Mouse (Mus musculus) adrenal gland, adult 8-10 months (tissue): ENCODE results near the gene Zdhhc6. TPM values are rescaled to one million over a fixed set of nuclear protein-coding genes. Genes with fewer than 3 reads are reported as not detected.

ENCODE experiments used
- DNase-seq: peaks from one replicate; pipeline ENCODE4 v3.0.0; 2022
- total RNA-seq, 4 experiments: library from RNA; stranded (reverse); gene quantifications; 2 replicates each; pipeline ENCODE4 v1.2.4; 2022

Zdhhc6 gene
- total RNA-seq, 4 experiments from 2014 or later = 40.9 to 50.9 (median 45.1) TPM

DNA sequence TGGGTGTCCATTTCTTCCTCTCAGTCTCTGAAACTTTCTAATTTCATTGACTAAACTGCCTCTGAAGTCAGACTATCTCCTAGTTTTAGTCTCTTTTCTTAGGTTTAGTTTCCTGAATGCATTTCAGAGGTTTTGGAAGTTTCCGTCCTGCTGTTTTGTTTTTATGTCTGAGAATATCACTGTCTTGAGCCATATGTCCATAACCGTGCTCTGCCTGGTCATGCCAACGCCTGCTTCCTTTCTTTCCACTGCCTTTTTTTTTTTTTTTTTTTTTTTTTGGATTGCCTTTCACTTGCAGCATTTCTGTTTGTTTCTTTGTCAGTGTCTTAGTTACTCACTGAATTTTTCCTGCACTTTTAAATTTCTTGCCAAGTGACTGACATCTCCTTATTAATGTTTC is 15.3 kb downstream of the Zdhhc6 start:
- DNase-seq = no peak

DNA sequence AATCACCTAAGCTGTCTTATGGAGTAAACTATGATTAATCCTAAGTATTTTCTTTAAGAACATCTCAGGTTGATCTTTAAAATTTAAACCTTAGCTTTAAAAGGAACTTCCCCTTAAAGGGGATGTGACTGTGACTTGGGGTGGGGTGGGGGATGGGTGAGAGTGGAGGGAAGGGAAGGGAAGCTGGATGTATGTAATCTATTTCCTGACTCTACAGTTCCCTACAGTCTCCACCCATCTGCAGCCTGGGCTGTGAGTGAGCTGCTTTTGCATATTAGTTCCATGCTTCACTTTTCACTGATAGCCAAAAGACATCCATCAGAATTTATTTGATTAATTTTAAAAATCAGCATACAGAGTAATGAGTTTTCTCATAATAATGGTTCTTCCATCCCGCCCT is 16.5 kb downstream of the Zdhhc6 start:
- no peak for DNase-seq

DNA sequence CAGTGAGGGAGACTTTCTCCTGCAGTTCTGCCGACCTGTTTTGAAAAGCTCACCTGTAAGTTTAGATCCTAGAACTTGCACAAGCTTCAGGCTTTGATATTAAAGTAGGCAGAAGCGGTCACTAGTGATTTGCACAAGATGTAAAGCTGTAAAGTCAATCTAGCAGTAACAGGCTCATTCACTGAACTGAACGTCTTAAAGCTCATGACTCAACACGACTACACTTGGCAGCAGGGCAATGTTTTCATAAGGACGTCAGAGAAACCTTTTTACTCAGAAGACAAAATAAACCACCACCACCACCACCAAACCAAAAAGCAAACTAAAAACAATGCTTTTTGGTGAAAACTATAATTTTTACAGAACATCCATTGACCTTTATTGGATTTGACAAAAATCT is 17.9 kb downstream of the Zdhhc6 start:
- DNase-seq = no peak

DNA sequence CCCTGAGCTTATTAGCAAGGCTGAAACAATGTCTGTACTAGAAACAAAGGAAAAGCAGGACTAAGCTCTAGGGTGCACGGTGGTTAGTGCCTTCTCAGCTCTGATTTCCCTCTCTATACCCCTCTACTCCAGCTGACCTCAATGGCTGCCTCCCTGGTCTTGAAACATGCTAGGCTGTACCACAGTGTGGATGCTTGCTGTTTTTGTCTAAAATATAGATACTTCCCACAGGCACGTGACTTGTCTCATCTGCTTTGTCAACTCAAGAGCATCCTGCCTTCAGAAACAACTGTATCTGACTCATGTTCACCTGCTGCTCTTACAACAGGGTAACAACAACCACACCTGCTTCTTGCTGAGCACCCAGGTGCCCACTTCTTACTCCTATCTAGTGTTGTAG is 18.3 kb downstream of the Zdhhc6 start:
- DNase-seq = no peak

DNA sequence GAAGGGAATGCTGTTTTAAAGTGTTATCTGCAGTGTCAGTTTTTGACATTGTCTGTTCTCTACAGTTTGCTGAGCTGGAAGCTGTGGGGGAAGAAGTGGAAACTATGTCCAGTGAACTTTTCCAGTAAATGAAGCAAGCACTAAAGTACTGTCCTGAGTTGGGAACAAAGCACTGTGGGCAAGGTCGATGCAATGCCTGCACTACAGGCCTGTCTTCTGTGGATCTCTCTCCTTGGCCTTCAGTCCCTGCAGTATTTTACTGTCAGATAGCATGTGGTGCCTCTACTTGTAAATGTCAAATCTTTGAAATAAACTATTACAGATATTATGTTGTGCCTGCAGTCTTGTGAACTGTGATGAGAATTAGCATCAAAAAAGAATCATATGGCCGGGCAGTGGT is 19.5 kb downstream of the Zdhhc6 start:
- DNase-seq = peak; percentile 37

DNA sequence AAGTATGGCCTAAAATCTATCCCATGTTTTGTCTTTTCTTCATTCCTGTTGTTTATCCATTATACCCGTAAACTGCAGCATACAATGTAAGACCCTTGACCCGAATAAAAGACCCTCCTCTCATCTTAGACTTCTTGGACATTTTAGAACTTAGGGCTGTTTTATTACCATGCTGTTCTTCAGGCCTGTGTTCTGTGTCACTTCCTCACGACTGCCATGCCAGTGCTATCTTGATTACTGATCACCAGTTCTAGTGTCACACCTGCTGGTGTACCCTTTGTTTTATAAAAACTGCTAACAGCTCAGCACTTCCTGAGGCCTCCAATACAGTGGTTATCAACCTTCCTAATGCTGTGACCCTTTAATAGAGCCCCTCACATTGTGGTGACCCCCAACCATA is 20.3 kb downstream of the Zdhhc6 start:
- DNase-seq = no peak

DNA sequence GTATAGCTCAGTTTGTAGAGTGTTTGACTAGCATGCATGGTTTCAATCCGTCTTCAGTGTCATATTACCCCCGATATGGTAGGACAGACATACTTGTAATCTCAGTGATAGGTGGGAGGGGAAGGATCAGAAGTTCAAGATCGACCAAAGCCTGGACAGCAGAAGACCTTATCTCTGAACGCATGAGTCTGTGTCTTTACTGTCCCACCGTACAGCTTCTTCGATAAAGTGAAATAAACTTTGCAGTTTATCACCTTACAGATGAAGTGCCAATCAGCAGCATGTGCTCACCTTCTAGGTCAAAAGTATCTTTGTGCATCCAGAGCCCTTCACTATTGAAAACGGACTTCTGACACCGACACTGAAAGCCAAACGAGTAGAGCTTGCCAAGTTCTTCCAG is 20.8 kb downstream of the Zdhhc6 start:
- no peak for DNase-seq

DNA sequence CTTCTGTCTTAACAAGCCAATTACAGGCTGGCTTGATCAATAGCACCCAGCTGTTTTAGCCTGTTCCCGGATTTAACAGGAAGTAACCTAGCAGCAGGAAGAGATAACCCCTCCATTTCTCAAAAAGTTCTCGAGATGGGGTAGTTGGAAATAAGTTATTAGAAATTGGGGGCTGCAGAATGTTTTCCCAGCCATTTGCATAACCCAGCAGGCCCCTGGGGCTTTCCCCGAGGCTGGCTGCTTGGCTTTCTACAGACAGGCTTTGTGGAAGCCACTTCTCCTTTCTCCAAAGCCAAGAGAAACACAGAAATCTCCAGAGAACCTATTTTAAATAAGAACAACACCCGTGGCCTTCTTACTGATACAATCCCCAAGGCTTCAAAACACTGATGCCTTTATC is 22.7 kb downstream of the Zdhhc6 start:
- DNase-seq = no peak

DNA sequence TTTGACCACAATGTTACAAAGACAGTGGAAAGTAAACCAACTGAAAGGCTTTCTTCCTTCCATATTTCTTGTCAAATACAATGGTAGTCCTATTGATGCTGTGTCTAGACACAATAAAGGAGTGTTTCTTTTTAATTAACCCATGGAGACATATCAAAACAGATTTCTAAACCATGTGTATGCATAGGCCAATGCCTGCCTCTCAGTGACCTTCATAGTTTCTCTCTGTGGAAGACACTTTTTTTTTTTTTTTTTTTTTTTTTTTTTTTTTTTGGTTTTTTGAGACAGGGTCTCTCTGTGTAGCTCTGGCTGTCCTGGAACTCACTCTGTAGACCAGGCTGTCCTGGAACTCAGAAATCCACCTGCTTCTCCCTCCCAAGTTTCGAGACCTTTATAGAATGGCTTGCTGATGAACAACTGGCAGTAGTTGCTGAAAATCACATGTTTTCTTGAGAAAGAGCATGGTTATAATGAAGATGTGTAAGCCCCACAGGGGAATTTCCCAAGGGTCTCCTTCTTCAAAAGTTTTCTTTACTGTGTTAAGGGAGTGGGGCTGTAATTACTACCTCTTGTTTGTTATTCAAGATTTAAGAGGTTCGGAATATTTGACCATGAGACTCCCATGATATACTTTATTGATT is 23.5 kb downstream of the Zdhhc6 start:
- no peak for DNase-seq

DNA sequence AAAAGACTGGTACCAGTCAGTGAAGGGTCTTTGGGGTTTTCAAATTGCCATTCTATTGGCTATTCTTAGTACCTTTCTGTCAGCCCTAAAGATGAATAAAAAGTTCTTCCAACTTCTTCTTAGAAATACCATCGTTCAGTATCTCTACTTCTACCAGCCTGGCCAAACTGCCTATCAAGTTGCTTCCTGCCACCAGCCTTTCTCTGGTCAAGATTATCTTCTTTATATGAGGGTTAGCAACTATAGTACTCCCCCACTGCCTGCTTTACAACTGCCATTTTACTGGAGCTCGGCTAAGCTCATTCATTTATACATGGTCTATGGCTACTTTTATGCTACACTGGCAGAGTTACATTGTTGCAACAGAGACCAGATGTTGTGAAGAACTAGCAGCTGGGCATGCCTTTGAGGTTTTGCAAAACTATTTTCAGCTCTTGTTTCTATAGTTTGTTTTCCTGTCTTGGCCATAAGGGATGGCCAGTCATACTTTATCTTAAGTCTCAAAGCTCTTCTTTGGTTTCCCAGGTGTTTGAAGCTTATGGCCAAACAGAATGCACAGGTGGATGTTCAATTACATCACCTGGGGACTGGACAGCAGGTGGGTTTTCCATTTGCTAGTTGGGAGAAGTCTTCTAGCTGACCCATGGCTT is 25.1 kb downstream of the Zdhhc6 start:
- DNase-seq = no peak

DNA sequence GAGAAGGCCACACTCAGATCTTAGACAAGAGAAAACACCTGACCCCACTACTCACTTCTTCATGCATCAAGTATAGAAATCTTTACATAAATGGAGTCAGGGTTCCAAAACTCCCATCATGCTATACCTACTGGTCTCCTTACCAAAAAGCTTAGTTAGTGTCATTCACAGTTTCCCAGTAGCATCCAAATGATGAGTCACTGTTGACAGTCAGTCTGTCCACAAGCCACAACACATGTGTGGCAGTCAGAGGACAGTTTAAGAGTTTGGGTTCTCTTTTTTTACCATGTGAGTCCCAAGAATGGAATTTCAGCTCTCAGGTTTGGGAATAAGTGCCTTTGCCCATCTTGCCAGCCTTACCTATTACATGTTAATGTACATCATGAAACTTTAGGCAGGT is 26.9 kb downstream of the Zdhhc6 start:
- DNase-seq = no peak

DNA sequence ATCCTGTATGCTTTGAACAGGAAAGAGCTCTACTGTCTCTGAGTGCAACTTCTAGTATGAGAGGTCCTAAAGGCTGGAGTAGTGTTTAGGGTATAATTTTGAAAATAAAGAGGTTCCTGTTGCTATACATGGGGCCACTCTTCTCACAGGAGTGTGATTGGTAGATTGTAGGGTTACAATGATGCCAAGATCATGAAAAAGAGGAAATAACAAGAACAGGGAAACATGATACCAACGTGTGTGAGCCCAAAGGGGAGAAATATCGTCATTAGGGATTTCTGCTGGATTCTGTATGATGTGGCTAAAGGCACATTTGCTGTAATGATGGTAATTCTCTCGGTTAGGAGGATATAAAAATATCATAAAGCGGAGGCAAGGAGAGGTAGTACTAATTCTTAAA is 29.8 kb downstream of the Zdhhc6 start:
- no peak for DNase-seq

DNA sequence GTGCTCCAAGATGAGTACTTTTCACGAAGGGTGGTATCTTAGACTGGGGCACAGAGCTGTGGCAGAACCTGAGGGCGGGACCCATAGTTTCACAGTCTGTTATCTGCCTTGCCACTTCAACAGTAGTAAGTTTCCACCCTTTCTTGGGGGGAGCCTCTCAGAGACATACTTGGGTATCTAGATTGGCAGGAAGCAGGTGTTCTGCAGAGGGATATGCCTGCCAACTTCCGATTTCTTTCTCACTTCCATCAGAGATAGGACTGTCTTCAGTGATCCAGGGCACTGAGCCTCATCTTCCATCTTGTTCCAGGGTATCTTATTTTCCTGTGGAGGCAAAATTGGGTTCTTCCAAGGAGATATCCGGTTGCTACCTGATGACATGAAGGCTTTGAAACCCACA is 31.7 kb downstream of the Zdhhc6 start:
- DNase-seq = no peak

DNA sequence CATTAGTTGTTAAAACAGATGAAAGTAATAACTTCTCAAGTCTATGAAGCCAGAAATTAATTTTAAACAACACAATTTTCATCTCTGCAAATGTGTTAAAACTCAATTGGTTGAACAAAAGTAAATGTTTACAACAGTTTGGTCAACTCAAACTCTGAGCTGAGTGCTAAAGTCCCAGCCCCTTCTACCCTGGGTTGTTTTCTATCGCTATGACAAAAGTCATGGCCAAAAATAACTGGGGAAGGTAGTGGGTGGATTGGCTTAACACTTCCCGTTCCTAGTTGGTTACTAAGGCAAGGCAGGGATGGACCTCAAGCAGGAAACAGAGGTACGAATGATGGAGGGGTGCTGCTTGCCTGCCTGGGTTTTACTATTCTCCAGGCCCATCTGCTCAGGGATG is 39.1 kb downstream of the Zdhhc6 start:
- no peak for DNase-seq

DNA sequence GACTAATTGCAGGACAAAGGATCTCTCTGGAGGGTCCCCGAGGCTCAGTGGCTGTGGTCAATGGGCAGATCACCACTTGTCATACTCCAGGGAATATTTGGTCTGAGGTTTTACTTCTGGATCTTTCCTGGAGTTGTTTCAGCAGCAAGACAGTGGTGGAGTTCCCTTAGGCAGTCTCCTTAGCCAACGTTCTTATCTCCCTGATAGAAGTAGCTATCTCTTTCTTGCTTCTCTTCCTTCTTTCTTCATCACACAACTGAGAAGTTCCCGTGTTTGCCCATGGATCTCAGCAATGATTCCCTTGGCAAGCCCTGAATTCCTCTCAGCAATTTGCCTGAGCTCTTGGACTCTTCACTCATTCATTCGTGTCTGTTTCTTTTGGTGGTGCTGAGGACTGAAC is 39.7 kb downstream of the Zdhhc6 start:
- no peak for DNase-seq

DNA sequence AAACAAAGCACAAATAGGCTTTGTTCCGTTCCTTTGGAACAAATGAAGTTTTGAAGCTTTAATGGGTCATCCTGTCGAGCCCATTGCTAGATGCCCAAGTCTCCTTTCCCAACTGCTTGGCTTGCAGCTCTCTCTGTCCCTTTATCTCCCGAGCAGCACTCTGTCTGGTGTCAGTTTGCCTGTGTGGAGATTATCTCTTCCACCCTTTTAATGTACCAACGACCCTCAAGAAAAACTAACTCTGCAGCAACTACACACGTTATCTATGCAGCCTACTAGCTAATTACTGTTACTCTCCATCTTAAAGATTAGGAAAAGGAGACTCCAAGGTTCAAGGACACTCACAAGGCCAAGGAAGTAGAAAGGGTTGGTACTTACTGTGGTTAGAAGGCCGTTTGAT is 42.5 kb downstream of the Zdhhc6 start:
- no peak for DNase-seq

DNA sequence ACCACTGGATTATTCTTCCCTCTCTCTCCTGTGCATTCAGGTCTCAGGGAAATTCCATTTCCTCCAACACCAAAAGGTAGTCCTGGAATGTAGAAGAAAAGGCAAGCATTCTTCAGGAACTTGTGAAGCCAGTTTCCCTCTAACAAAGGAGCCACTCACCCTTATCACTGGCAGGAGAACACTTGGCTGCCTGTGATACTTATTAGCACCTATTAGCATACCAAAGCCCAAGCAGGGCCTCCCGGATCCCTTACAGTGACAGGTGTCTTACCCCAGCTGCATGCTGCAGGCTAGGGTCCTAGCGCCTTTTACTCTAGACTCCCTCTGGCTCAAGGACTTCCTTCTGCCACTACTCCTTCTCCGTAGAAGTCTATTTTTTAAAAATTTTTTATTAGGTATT is 44.4 kb downstream of the Zdhhc6 start:
- no peak for DNase-seq

DNA sequence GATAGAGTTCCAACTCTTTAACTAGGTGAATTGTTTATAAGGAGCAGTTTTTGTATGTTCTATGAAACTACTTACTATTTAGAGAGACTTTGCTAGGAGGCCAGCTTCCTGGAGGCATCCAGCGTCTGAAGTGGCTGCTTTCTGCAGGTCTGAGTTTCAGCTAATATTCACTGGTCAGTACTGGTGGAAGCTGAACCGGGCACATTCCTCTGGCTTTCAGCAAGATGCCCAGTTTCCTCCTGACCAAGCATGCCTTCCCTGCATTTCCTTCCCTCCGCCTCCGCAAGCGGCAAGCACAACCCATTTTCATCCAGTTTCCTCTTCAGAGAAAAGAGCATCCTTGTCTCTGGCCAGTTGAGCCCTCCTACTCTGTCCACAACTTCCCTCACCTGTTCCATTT is 46.8 kb downstream of the Zdhhc6 start:
- DNase-seq = no peak

DNA sequence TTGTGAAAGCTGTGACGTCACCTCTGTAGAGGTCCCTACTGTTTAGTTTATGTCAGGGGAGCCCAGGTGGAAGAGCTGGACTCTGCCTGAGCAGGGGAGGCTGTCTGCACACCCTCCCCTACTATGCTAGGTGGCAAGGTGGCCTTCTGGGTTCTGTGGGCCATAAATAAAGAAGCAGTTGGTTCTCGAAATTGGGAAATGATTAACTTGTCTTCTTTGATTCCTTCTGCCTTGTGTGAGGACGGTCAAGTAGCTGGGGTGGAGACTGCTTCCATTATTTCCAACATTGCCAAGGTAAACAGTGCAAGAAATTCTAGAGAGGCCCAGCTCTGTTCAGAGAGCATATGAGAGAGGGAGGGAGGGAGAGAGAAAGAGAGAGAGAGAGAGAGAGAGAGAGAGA is 47.7 kb downstream of the Zdhhc6 start:
- DNase-seq = no peak

DNA sequence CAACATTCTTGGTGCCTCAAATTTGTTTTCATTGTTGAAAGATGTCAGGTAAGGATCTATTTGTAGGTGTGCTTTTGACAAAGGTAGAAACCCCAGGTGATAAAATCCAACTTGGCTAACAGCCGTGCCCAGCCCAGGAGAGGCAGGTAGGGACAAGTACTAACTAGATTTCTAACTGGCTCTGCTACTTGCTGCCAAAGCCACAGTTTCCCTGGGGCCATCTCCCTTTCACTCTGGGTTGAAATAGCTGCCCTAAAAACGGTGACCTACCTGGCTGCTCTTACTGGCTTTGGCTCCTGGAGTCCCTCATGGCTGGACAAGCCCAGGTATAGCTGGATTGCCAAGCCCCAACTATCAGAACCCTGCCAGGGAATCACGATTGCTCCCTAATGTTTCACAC is 49.0 kb downstream of the Zdhhc6 start:
- DNase-seq = no peak

DNA sequence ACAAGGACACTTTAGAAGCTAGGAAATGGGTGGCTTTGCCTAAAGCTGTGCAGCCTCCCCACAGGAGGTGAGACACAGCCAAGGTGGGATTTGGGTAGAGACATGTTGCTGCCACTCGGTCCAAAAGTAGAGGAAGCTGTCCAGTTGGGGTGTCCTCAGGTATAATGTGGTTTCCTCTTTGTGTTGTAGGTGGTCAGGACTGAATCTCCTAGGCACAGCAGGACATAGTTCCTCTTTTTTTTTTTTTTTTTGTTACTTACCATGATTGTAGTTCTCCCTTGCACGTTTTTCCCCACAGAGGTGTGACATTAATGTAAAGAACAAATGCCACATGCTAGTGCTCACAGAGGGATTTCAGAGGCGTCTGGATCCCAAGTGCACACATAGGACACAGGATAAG is 50.6 kb downstream of the Zdhhc6 start:
- DNase-seq = no peak

DNA sequence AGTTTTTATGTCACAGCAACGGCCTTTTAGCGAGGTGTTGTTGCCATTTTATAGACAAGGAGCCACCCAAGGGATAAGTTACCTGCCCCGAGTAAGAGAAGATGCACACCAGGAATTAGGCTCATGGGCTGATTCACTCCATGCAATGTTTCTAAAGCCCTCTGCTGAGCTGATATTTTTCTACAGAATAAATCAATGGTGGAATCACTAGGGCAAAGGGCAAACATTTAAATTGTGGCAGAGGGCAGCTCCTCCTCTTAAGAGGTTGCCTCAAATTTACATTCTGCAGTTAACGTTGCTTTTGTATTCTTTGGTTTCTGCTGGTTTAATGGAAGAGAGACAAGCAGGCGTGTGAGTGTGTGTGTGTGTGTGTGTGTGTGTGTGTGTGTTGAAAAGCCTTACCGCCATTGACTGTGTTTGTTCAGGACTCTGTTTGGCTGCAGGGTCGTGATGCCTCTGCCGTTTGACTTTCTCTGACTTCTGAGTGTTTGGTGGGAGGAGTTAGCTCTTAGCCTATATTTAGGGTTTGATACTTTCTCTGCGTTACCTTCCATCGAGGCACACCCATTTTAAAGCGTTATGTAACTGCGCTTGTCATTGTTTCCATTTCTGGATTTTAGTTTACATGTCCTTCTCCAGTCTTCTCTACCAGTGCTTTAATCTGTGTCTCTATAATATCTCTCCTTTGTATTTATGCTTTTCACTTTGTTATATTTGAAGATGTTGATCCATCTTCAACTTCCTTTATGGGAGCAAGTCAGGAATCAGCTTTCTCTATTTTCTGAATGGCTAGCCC is 55.2 kb downstream of the Zdhhc6 start:
- no peak for DNase-seq

DNA sequence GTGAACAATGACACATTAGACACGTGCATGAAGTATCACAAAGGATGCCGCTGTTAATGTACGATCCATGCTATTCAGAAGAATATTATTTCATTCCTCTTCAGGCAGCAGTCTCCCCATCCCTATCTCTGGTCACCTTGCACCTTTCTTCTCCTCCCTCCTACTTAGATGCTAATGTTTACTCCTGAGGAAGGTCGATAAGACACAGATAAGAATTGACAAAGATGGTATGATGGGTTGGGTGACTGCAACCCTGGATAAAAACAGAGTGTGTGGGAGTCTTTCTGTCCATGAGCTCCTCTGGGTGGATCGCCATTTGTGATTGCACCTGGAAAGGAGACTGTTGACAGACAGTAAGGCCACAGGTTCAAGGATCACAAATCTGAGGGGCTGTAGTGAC is 57.3 kb downstream of the Zdhhc6 start:
- no peak for DNase-seq
